Mouse (Mus musculus) stomach, embryonic 16.5 days (tissue): ENCODE measurements around the gene Setd1b. TPM values are rescaled to one million over a fixed set of nuclear protein-coding genes. Genes with fewer than 3 reads are reported as not detected.

Source experiments
- ATAC-seq: fragments of 200-750 bp; cut with Nextera tagmentation; 2 replicates; pipeline ENCODE4 v1.8.0; 2017; ENCODE audit warnings: moderate number of reproducible peaks, moderate TSS enrichment; ENCODE audit not compliant: insufficient read depth, low FRiP score
- H3K27ac ChIP-seq: fragments of 300-500 bp; sonication (generic); 2 replicates; pipeline ENCODE4 v1.5.1; 2014; ENCODE audit warnings: low read length
- H3K27me3 ChIP-seq: fragments of 300-500 bp; sonication (generic); 2 replicates; pipeline ENCODE4 v1.6.1; 2014; ENCODE audit warnings: low read length, control low read depth, mixed read lengths; ENCODE audit not compliant: control insufficient read depth, insufficient read depth
- H3K36me3 ChIP-seq: fragments of 300-500 bp; sonication (generic); 2 replicates; pipeline ENCODE4 v1.6.1; 2014; ENCODE audit warnings: low read length; ENCODE audit not compliant: control insufficient read depth, insufficient read depth
- H3K4me1 ChIP-seq: fragments of 300-500 bp; sonication (generic); 2 replicates; pipeline ENCODE4 v1.6.1; 2014; ENCODE audit warnings: low read length, control low read depth, mixed read lengths; ENCODE audit not compliant: control insufficient read depth, insufficient read depth
- H3K4me2 ChIP-seq: fragments of 300-500 bp; sonication (generic); 2 replicates; pipeline ENCODE4 v1.6.1; 2014; ENCODE audit warnings: low read depth, low read length, mixed read lengths
- H3K4me3 ChIP-seq: fragments of 300-500 bp; sonication (generic); replicated peaks from 2 replicates; pipeline ENCODE4 v1.5.1; 2014; ENCODE audit warnings: mild to moderate bottlenecking, low read length
- H3K9ac ChIP-seq: fragments of 300-500 bp; sonication (generic); 2 replicates; pipeline ENCODE4 v1.6.1; 2014; ENCODE audit warnings: low read length
- H3K9me3 ChIP-seq: fragments of 300-500 bp; sonication (generic); replicated peaks from 2 replicates; pipeline ENCODE4 v1.6.1; 2016; ENCODE audit warnings: low read length, control low read depth; ENCODE audit not compliant: control insufficient read depth
- WGBS: fragments of 180-500 bp; shearing (Covaris S2); extraction: QIAGEN DNeasy Blood & Tissue Kit; methylation state at CpG from one replicate; pipeline ENCODE4 v1.1.7; 2014; 5-methylcytosine and 5-hydroxymethylcytosine counted together
- polyA plus RNA-seq: library from polyadenylated mRNA; unstranded; fragments of >200 nt; fragmentation: Nextera tagmentation; extraction: Ambion mirVana; gene quantifications from 2 replicates; pipeline ENCODE4 v1.2.1, GENCODE M21; 2015

Setd1b gene
- polyA plus RNA-seq, 1 experiment from 2014 or later, result 7.7 TPM

DNA sequence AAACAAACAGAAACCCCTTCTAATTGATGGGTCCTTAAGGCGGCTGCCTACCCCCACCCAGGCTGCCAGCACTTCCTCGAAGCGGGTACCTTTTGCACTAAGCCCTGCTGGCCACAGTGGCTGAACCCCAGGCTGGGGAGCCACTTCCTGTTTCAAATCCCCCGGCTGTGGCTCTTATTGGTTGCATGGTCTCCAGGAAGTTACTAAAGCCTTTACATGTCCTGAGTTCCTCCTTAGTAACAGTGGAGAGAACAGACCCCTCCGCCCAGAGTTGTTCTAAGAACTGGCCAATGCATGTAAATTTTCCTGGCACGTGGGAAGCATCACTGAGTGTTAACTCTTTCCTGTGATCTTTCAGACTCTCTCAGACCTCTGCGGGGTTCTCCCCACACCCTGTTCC is 9.1 kb downstream of the Setd1b start:
- peaks cover 32% of the 10 kb centered on the region for H3K4me1 ChIP-seq
- peak; percentile 30; the same call in 1 of the 2 replicates for ATAC-seq
- peak overlapping the region; percentile 67 for H3K27ac ChIP-seq
- 27% methylated on average over 7 of the region's 7 CpGs for WGBS
- H3K4me2 ChIP-seq, result peak overlapping the region; percentile 66
- H3K4me3 ChIP-seq, result peak overlapping the region; percentile 44
- H3K36me3 ChIP-seq, result peaks cover 45% of the 10 kb centered on the region
- no peaks in the 10 kb centered on the region for H3K27me3 ChIP-seq
- H3K9ac ChIP-seq, result peak overlapping the region; percentile 63
- no peaks in the 10 kb centered on the region for H3K9me3 ChIP-seq

DNA sequence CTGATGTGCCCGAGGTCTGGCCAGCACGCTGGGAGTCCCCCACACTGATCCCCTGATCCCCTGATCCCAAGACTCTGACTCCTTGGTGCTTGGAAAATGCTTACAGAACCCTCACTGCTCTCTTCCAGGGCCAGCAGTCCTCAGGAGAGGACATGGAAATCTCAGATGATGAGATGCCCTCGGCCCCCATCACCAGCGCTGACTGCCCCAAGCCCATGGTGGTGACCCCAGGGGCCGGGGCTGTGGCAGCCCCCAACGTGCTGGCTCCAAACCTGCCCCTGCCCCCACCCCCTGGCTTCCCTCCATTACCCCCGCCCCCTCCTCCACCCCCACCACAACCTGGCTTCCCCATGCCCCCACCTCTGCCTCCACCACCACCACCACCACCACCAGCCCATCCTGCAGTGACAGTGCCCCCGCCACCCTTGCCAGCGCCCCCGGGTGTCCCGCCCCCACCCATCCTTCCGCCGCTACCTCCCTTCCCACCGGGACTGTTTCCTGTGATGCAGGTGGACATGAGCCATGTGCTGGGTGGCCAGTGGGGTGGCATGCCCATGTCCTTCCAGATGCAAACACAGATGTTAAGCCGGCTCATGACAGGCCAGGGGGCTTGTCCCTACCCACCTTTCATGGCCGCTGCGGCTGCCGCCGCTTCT is 9.8 kb downstream of the Setd1b start:
- Histone ChIP-seq H3K9me3 (no peaks in the 10 kb centered on the region), H3K4me3 (no peak overlapping the region), H3K4me1 (peaks cover 32% of the 10 kb centered on the region), H3K27ac (no peak overlapping the region), H3K27me3 (no peaks in the 10 kb centered on the region), H3K36me3 (peaks cover 41% of the 10 kb centered on the region), H3K9ac (no peak overlapping the region), H3K4me2 (no peak overlapping the region)
- no peak for ATAC-seq
- 90% methylated on average over 19 of the region's 19 CpGs for WGBS

DNA sequence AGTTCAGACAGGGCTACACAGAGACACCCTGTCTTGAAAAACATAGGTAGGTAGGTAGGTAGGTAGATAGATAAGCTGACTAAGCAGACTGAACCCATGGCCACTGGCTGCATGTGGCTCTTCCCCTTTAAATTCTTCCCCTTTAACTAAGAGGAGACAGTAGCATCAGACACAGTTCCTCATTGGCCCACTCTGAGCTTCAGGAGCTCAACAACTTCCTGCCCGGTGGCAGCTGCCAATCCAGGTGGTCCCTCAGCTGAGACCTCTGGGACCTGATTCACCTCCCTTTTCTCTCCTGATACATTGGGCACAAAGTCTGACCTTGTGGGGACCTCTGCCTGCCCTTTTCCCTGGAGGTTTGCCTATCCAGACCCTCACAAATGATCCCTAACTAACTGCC is 10.9 kb downstream of the Setd1b start:
- peaks cover 32% of the 10 kb centered on the region for H3K4me1 ChIP-seq
- no peaks in the 10 kb centered on the region for H3K27me3 ChIP-seq
- 75% methylated on average over 1 of the region's 1 CpGs for WGBS
- ATAC-seq, result no peak
- no peak overlapping the region for H3K4me3 ChIP-seq
- H3K9me3 ChIP-seq, result no peaks in the 10 kb centered on the region
- no peak overlapping the region for H3K9ac ChIP-seq
- H3K4me2 ChIP-seq, result no peak overlapping the region
- H3K36me3 ChIP-seq, result peaks cover 40% of the 10 kb centered on the region
- no peak overlapping the region for H3K27ac ChIP-seq

DNA sequence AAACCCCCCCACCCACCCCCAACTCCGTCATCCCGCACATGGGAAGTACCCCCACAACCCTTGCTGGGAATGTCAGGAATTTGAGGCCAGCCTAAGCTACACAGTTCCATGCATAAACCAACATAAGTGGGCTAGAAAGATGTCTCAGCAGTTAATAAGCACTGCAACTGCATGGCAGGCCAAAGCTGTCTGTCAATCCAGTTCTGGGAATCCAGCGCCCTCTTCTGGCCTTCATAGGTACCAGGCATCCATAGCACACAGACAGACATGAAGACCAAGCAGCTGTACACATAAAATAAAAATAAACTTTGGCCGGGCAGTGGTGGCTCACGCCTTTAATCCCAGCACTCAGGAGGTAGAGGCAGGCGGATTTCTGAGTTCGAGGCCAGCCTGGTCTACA is 13.4 kb downstream of the Setd1b start:
- Histone ChIP-seq H3K4me3 (no peak overlapping the region), H3K9ac (no peak overlapping the region), H3K4me2 (no peak overlapping the region), H3K36me3 (peaks cover 40% of the 10 kb centered on the region), H3K27me3 (no peaks in the 10 kb centered on the region), H3K4me1 (peaks cover 8% of the 10 kb centered on the region), H3K9me3 (no peaks in the 10 kb centered on the region), H3K27ac (no peak overlapping the region)
- WGBS, result 40% methylated on average over 7 of the region's 7 CpGs
- no peak for ATAC-seq

DNA sequence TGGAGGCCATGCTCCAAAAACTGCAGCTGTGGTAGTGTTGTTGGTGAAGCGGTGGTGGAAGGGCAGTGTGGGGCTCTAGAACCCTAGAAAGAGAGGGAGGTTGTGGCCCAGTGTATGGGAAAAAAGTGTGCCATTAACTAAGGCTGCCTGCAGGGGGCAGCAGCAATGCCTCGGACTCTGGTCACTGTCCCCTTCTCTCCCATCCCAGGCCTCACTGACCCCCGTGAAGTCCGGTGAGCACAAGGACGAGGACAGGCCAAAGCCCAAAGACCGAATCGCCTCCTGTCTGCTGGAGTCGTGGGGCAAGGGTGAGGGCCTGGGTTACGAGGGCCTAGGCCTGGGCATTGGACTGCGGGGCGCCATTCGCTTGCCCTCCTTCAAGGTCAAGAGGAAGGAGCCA is 14.8 kb downstream of the Setd1b start:
- H3K9ac ChIP-seq, result no peak overlapping the region
- H3K36me3 ChIP-seq, result peaks cover 53% of the 10 kb centered on the region
- no peak overlapping the region for H3K4me3 ChIP-seq
- H3K9me3 ChIP-seq, result no peaks in the 10 kb centered on the region
- ATAC-seq, result no peak
- no peaks in the 10 kb centered on the region for H3K27me3 ChIP-seq
- H3K27ac ChIP-seq, result no peak overlapping the region
- 87% methylated on average over 12 of the region's 12 CpGs for WGBS
- H3K4me2 ChIP-seq, result no peak overlapping the region
- no peaks in the 10 kb centered on the region for H3K4me1 ChIP-seq

DNA sequence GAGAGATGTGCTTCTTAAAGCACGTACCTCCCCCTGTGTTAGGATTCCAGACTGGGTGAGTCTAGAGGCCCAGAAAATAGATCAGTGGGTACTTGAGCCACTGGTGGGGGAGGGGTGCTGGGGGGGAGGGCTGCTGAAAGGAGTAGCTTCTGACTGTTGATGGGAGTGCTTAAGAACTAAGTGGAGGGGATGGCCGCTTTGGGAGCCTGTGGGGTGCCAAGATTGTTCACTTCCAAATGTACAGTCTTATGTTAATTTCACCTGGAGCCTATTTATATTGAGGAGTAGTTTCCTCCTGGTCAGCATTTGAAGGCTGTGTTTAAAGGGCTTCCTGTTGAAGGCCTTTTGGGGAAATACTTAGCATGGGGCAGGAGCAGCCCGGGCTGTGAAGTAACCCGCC is 16.0 kb downstream of the Setd1b start:
- WGBS, result 88% methylated on average over 4 of the region's 4 CpGs
- Histone ChIP-seq H3K9ac (no peak overlapping the region), H3K4me1 (no peaks in the 10 kb centered on the region), H3K4me3 (no peak overlapping the region), H3K4me2 (no peak overlapping the region), H3K27me3 (no peaks in the 10 kb centered on the region), H3K27ac (no peak overlapping the region), H3K9me3 (no peaks in the 10 kb centered on the region), H3K36me3 (peaks cover 53% of the 10 kb centered on the region)
- ATAC-seq, result no peak

DNA sequence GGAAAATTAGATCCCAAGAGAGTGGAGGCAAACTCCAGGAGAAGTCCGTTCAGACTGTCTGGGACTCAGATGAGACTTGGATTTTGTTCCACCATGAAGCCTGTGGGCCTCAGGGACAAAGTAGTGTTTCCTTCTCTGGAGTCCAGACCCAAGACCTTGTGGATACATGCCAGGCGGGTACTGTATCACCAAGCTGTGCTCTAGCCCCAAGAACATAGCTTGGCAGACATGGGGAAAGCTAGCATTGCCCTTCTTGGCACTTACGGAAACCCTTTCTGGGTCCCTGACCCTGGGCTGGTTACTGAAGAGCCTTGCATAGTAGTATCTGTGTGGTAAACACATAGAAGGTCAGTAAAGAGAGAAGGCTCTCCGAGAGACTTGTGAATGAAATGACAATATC is 17.5 kb downstream of the Setd1b start:
- H3K27me3 ChIP-seq, result no peaks in the 10 kb centered on the region
- H3K4me2 ChIP-seq, result no peak overlapping the region
- H3K9ac ChIP-seq, result no peak overlapping the region
- no peaks in the 10 kb centered on the region for H3K4me1 ChIP-seq
- WGBS, result 91% methylated on average over 4 of the region's 4 CpGs
- no peaks in the 10 kb centered on the region for H3K9me3 ChIP-seq
- H3K27ac ChIP-seq, result no peak overlapping the region
- peaks cover 56% of the 10 kb centered on the region for H3K36me3 ChIP-seq
- no peak overlapping the region for H3K4me3 ChIP-seq
- ATAC-seq, result no peak

DNA sequence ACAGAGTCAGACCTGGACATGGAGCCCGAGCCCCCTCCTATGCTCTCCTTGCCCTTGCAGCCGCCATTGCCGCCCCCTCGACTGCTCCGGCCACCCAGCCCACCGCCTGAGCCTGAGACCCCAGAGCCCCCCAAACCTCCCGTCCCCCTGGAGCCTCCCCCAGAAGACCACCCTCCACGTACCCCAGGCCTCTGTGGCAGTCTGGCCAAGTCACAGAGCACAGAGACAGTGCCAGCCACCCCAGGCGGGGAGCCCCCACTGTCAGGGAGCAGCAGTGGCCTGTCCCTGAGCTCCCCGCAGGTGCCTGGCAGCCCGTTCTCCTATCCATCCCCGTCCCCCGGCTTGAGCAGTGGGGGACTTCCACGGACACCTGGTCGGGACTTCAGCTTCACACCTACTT is 17.9 kb downstream of the Setd1b start:
- ATAC-seq, result no peak
- WGBS, result 94% methylated on average over 15 of the region's 15 CpGs

DNA sequence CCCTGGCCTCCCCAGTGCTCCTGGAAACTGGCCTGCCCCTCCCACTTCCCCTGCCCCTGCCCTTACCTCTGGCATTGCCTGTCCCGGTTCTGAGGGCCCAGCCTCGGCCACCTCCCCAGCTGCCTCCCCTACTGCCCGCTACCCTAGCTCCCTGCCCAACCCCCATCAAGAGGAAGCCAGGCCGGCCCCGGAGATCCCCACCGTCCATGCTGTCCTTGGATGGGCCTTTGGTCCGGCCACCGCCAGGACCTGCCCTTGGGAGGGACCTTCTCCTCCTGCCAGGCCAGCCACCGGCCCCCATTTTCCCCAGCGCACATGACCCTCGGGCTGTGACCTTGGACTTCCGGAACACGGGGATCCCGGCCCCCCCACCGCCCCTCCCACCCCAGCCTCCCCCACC is 18.3 kb downstream of the Setd1b start:
- Histone ChIP-seq H3K4me3 (no peak overlapping the region), H3K9me3 (no peaks in the 10 kb centered on the region), H3K27ac (no peak overlapping the region), H3K9ac (no peak overlapping the region), H3K36me3 (peaks cover 55% of the 10 kb centered on the region), H3K27me3 (no peaks in the 10 kb centered on the region), H3K4me2 (no peak overlapping the region), H3K4me1 (no peaks in the 10 kb centered on the region)
- ATAC-seq, result 0 out of 2 replicates have a peak, but pooled peaks have one; percentile 6
- 81% methylated on average over 15 of the region's 15 CpGs for WGBS

More for the DNA sequence above, 17.9 kb downstream of the Setd1b start:
- Histone ChIP-seq H3K4me2 (no peak overlapping the region), H3K4me1 (no peaks in the 10 kb centered on the region), H3K27ac (no peak overlapping the region), H3K4me3 (no peak overlapping the region), H3K9ac (no peak overlapping the region), H3K36me3 (peaks cover 57% of the 10 kb centered on the region), H3K9me3 (no peaks in the 10 kb centered on the region), H3K27me3 (no peaks in the 10 kb centered on the region)
